Mouse (Mus musculus): Measurements from ENCODE around the gene Pcbp3.
A peak's percentile ranks its signal among the peaks of the same experiment; 100 is the strongest.
"Not testable (repeated sequence)": the region's sequence is repeated elsewhere in the genome, so short reads cannot be mapped to it uniquely, and the experiment has no call there.

Pcbp3 gene

DNA sequence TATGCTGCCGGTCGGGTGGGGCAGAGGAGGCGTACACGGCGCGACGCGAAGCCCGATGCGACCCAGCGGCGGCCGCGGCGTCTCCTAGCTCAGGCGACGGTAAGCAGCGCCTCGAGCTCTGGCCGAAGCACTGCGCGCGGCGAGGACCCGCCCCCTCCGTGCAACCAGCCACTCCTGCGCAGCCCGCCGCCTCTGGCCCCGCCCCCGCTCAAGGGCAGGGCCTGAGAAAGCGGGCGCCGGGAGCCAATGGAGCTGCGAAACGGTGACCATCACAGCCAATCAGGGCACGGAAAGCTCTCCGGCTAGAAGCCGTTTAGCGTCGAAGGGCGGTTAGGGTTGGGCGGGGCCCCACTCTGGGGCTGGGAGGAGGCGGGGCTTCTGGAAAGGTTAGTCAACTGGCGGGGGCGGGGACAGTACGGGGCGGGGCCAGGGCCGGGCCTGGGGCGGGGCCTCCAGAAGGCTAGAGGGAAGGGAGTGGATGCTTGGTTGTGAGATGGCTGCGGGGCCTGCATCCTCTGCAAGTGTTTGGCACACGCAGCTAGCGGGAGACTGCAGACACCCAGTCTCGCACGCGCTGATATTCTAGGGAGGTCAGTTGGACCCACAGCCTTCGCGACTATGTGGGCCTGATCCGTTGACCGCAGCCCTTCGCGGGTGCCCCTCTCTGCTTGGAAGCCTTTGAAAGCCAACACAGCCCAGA, at the start of gene Pcbp3:
Gene Pcbp3 (minus strand): TSS at position 98 of the 700 bp plus-strand sequence.
- DNase-seq (ENCODE audit: low spot score): peak; percentile 99

DNA sequence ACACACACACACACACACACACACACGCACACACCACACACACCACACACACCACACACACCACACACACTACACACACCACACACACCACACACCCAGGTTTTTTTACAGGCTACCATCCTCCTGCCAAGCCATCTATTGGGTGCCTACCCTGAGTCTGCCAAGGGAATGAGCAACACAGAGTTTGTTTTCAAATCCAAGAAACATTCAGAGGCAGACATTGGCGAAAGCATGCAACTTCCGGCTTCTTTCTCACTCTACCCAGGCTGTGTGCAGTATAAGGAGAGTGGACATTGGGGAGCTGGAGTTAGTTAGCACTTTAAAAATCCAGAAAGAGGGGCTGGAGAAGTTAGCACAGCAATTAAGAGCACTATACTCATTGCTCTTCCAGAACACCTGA, 47.0 kb upstream of the Pcbp3 start:
- DNase-seq (ENCODE audit: low spot score): no peak

DNA sequence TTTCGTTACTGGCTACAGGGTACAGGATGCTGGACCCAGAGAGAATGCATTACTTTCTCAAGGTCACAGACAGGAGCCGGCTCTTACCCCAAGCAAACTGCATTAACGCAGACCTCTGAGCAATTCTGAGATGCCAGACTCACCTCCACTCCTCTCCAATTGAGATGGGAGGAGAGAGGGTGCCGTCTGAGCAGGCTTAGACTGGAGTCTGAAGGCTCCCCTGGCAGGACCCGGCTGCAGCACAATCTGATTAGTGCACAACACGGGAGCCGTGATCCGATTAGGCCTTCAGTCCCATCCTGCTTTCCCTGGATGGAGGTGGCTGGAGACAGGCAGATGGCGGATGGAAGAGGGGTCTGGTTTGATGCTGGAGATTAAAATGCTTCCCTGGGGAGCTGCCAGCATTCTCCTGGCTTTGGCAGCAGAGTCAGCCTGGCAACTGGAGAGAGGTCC, 46.4 kb upstream of the Pcbp3 start:
- no peak for DNase-seq (ENCODE audit: low spot score)

DNA sequence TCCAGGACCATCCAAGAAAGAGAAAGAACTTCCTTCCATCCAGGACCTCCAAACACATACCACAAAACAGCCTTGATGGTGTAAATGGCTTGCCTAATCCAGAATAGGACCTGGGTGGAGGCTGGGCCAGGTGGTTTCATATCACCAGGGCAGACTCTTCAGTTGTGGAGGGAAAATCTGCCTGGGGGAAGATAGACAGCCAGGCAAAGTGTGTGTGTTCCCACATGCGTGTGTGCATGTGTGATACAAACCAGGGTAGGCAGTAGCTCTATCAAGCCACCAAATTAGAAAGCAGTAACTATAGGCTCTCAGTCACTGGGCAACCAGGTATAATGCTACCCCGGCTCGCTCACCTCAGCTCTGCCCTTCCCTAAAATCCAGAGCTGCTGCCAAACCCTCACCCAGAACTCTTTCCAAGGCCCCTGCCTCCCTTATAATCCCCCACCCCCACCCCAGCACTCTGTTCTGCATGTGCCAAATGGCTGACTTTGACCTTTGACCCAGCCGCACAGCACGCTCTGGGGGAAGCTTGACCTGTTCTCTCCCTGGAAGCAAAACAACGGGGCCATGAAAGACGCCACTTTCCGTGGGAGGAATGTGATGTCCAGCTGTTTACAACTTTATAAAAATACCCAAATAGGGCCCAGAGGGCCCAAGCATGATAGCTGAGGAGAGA, 45.9 kb upstream of the Pcbp3 start:
- no peak for DNase-seq (ENCODE audit: low spot score)

DNA sequence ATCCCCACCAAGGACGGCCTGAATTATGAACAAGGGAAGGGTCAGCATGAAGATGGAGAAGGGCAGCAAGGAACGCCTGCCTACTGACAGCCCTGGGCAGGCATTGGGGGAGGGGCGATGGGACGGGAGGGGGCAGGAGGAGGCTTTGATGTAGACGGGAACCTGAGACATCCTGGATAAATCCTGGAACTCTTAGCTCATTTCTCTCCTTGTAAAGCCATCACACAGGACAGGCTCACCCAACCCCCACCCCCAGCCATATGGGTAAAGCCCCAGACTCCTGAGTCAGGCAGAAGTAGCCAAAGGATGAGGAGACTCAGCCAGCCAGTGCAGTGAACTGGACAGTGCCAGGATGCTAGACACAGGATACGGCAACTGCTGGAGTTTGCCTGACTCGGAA, 43.2 kb upstream of the Pcbp3 start:
- no peak for DNase-seq (ENCODE audit: low spot score)

DNA sequence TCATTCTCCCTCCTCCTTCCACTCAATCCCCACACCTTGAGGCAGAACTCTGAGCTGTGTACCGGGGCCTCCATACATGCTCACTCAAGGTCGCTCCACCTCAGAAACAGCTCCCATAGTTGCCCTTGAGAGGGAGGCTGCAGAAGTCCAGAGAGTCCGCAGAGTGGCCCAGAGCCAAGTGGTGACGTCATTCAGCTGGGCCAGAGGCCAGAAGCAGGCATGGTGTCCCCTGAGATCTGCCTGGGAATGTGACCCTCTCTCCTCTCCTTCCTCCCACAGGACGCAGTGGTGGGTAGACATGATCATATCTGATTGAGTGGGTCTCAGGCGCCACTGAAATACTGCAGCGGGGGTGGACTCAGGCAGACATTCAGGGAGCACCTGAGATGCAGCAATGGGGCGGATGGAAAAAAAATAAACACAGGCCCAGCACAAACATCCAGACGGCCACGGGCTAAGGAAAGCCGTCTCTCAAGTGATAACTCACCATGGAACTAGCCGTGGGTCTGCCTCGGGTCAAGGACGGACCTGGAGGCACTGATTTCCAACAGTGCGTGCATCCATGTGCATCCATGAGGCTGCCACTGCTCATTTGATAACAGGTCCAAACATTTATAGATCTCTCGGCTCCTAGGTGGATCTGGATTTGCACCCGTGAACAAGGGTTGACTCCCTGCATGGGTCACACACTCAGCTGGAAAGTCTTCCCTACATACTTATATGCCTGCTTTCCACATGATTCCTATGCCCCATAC, 36.2 kb upstream of the Pcbp3 start:
- no peak for DNase-seq (ENCODE audit: low spot score)

DNA sequence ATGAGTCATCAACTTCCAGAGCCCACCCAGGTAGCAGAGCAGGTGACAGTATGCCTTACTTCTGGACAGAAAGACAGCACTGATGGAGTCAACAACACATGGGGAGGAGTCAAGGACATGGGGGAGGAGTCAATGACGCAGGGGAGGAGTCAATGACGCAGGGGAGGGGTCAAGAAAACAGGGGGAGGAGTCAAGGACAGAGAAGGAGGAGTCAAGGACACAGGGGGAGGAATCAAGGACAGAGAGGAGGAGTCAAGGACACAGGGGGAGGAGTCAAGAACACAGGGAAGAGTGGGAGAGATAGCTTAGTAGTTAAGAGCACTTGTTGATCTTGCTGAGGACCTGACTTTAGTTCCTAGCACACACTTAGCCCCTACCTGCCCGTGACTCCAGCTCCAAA, 30.8 kb upstream of the Pcbp3 start:
- DNase-seq (ENCODE audit: low spot score): no peak

DNA sequence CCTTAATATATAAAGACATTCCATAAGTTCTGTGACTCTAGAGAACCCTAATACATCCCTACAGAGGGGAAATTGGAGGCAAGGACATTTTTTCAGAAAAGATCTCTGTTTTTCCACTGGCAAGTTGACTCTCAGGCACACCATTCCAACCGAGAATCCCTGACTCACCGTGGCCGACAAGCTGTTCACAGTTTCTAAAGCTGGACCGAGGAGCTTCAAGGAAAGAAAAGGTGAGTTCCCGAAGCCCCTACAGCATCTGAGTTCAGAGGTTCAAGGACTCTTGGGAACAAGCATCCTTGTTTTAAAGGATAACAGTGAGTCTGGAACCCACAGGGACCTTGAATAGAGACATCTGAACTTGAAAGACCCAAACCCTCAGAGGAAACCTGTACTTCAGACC, 26.9 kb upstream of the Pcbp3 start:
- no peak for DNase-seq (ENCODE audit: low spot score)

DNA sequence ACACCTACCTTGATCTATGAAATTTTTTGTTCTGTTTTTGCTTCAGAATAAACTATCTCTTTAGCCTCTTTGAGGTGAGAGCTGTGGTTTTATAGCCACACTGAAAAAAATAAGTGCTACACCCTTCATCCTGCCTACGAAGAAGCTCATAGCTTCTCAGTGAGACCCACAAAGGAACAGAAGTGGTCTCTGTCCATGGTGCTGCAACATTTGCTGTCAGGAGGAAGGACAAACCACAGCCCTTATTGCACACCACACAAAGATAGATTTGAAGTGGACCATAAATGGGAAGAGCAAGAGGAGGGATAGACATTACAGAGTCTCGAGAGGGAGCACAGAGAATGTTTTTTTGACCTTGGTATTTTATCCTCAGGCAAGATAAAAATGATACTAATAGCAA, 16.4 kb upstream of the Pcbp3 start:
- peak; percentile 15 for DNase-seq (ENCODE audit: low spot score)

DNA sequence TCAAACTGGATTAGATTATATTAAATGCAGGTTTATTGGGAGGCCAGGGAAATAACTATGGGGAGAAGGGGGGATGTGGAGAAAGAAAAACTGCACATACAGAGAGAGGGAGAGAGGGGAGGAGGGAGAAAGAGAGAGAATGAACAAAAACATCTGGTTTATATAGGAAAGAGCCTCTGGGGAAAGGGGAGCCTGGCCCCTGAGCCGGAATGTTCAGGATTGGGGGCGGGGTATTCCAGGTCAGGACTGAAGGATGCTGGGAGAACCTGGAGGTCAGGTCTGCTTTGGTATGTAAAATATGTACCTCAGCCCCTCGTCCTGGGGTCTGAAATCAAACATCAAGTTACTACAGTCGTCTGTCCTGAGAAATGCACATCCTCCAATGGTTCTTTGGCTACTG, 15.0 kb upstream of the Pcbp3 start:
- no peak for DNase-seq (ENCODE audit: low spot score)

DNA sequence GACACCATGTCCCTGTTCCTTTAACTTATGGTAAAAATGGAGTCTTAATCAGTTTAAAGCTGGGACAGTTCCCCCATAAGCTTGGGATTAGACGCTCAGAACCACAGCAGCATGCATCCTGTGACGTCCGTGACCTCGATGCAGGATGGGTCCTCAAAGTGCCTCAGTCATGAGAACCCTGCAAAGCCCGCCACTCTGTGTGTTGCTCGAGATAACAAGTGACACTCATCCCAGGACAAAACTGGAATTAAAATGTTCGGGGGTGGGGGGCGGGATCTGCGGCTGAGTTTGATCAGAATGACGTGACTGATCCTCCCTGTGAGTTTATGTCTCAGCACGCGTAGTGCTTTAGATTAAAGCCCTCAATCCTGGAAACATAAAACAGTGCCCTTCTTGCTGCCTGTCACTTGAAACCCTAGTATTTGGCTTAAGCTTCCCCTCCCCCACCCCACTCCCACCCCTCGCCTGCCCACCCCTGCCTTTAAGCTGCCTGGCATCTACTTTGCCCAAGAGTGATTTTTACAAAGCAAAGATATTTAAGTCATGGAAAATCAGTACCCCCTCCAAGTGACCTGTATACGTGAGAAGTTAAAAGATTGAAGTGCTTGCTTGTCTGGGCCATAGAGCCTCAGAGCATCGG, 12.2 kb upstream of the Pcbp3 start:
- DNase-seq (ENCODE audit: low spot score): no peak

DNA sequence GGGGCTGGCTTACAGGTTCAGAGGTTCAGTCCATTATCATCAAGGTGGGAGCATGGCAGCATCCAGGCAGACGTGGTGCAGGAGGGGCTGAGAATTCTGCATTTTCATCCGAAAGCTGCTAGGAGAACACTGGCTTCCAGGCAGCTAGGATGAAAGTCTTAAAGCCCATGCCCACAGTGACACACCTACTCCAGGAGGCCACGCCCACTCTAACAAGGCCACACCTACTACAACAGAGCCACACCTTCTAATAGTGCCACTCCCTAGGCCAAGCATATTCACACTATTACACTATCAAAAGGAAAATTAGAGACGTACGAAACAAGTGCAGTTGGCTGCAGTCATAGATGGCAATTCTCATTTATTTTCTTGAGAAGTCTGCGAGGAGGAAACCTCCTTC, 10.6 kb upstream of the Pcbp3 start:
- not testable (repeated sequence) for DNase-seq (ENCODE audit: low spot score)

DNA sequence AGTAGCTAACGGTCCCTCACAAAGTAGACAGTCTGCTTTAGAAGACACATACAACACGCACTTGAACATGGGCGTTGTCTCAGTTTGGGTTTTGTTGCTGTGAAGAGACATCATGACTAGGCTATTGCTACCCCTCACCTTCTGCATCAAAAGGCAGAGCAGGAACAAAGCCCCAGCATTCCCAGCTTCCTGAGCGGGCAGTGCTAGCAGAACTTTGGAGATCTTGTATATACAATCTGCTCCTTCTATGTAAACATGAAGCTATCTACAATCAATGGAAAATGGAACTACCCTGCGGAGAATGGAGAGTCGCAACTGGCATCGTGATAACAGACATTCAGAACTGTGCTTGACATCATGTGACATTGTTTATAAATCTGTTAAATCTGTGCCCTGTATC, 9.3 kb upstream of the Pcbp3 start:
- DNase-seq (ENCODE audit: low spot score): no peak

DNA sequence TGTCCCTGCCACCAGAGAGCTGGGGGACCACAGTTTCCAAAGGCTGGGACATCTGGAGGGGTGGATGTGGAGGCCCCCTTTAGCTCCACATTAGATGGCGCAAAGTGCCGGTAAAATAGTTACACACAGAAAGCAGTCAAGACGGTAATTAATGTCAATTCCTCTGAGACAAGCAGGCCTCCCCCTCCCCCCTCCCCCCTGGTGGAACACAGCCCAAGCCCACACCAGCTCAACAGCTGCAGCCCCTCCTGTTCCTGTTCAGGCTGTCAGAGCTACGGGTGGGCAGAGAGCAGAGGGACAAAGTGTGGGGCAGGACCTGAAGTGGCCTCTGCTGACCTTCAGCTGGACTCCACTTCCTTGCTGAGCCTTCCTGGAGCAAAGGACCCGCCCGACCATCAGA, 2.7 kb upstream of the Pcbp3 start:
- DNase-seq (ENCODE audit: low spot score): no peak

DNA sequence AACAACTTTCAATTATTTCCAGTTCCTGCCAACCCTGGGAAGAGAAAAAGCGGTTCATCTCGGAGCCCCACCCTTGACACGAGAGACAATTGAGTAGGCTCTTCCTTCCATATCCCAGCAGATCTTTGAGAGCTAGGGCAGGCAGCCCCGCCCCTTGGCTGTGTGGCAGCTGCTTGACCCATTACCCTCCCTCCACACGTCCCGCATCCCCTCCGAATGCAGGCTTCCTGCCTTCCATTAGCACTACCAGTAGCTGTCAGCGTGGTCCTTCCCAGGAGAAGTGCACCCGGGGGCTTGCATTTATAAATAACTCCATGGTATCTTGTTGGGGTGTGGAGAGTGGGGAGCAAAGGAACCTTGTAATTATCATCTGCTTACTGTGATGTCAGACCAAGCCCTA, 2.3 kb upstream of the Pcbp3 start:
- DNase-seq (ENCODE audit: low spot score): no peak

DNA sequence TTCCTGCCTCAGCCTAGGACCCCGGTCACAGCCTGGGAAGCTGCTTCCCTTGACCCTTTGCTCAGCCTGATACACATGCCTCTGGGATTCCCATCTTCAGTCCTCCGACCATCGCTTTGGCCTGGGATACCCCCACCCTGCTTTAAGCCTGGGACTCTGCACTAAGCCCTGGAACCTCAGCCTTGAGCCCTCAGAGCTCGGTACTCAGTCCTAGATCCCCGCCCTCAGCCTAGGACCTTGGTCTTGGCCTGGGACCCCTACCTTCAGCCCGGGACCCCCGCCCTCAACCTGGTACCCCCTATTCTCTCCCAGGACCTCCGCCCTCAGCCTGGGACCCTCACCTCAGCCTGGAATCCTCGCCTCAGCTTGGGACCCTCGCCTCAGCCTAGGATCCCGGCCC, 531 bp downstream of the Pcbp3 start:
- DNase-seq (ENCODE audit: low spot score): no peak

DNA sequence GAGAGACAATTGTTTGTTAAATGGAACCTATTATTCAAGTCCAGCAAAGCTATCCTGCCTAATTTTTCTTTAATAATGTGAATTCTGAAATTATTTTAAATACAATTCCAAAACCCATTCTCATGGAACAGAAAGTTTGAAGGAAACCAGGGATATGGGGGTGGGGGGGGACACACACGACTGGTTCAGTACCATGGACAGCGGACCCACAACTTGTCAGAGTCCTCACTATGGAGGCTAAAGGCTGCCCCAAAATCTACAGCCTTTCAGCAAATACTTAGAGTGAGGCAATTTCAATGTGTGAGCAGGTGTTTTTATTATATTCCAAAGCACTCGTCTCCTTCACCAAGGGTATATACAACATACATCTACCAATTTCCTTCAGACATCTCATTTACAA, 3.5 kb downstream of the Pcbp3 start:
- DNase-seq (ENCODE audit: low spot score): no peak

DNA sequence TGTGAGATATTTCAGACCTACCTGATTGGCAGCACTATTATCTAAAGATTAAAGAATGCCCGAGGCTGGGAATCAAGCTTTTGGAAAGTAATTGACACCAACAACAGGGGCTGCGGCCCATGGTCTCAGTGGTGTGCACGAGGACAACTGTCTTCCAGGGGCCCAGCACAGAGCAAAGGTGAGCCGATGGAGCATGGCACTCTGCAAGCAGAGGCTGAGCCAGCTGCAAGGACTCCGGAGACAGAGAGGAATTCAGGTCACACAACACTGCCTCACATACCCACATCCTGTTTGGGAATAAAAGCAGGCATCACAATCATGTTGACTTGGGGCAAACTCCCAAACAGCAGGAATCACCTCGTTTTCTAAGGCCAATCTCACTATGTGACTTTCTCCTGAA, 5.5 kb downstream of the Pcbp3 start:
- DNase-seq (ENCODE audit: low spot score): no peak

DNA sequence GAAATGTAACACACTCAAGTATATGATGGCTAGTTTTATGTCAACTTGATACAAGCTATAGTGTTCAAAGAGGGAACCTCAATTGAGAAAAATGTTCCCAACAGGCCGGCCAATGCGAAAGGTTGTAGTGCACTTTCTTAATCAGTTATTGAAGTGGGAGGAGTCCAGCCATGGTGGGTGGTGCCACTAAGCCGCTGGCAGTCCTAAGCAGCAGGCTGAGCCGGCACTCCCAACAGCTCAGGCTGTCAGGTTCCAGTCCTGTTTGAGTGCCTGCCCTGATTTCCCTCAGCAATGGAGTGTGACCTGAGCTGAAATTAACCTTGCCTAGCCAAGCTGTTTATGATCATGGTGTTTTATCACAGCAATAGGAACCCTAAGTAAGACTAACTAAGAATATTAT, 20.6 kb downstream of the Pcbp3 start:
- no peak for DNase-seq (ENCODE audit: low spot score)

DNA sequence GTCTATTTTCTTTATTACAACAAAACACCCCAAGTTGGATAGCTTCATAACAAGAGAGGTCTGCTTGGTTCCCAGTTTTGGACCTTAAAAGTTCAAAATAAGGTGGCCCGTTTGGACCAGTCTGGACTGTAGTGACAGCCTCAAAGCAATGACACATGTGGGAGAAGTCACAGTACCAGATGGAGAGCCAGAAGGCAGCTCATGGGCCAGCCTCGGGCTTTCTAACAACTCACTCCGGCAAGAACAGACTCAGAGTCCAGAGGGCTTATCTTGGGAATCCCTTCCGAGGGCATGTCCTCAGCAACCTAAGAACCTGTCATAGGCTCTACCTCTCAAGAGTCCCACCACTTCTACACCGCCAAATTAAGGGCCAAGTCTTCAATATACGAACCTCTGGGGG, 24.9 kb downstream of the Pcbp3 start:
- DNase-seq (ENCODE audit: low spot score): no peak

DNA sequence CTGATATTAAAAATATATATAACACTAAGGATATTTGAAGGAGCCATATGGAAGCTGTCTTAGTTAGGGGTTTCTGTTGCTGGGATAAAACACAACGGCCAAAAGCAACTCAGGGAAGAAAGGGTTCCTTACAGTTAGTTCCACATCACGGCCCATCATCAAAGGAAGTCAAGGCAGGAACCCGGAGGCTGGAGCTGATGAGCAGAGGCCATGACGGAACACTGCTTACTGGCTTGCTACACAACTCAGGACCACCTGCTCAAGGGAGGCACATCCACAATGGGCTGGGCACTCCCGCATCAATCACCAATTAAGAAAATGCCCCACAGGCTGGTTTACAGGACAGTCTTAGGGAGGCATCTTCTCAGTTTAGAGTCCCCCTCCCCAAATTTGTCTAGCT, 26.9 kb downstream of the Pcbp3 start:
- no peak for DNase-seq (ENCODE audit: low spot score)

DNA sequence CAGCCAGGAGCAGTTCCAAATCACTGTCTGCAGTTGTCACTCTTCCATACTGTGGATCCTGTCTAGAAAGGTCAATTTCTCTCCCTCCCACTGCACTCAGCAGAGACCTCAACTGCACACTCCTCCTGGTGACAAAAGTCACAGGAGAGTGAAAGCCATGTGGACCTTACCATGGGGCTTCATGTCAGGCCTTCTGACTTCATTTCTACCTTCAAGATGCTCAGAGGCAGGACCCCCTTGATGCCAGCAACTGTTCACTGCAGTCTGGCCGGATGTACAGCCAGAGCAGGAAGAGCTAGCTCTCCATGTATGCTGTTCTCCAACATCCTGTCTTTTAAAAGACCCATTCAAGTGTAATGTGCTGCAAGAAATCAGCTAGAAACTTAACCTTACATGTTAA, 29.9 kb downstream of the Pcbp3 start:
- no peak for DNase-seq (ENCODE audit: low spot score)

DNA sequence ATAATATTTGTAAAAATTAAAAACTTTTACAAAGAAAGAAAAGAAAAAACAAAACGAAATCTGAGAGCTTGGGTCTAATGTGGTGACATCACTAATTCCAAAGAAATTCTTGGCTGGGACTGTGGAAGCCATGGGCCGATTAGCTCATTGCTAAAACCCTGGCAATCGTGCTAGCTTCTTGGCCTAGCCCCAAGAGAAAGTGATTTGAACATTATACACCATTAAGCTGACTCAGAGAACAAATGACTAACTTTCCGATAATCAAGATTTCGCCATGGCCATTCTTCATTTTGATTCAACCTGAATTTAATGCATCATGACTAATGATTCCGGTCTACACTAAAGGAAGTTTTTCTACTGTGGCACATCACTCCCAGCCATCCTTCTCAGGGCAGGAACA, 30.6 kb downstream of the Pcbp3 start:
- DNase-seq (ENCODE audit: low spot score): no peak
